Mouse (Mus musculus) fibroblast of lung, adult 2 months (primary cell): Measurements from ENCODE around the gene Apbb2.

Experiments used
- DNase-seq: peaks from one replicate; pipeline ENCODE4 v3.0.0-alpha.2; 2011; ENCODE audit warnings: low read depth

Apbb2 gene

DNA sequence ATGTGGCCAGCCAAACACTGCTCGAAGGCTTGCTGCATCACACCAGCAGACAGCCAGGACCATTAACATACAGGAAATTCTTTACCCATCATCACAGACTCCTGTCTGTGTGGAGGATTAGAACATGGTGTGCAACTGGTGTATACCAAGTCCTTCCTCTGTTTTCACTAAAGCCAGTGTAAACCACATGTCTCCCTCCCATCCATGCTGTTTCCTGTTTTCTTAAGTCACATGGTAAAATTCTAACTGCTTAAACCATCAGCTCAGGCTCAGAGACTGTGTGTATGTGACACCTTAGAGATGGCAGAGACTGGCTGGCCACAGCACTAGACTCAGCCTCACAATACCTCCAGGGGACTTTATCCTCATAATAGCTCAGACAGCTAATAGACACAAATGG, 236.5 kb downstream of the Apbb2 start:
- no peak for DNase-seq

DNA sequence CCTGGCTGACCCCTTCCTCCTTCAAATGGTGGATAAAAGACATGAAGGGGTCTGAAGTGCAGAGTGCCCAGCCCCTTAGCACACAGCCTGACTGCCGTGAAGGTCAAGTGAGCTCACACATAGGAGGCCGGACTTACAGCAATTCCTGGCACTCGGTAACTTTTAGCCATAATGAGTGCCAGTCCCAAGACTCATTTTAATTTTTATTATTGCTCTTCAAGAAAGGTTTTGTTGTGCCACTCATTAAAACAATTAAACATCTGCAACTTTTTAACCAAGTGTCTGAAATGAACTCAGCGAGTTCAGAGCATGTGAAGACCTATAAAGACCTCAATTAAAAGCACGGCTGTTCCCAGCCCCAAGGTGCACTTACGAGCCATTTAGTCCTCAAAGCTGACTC, 239.6 kb downstream of the Apbb2 start:
- DNase-seq = no peak

DNA sequence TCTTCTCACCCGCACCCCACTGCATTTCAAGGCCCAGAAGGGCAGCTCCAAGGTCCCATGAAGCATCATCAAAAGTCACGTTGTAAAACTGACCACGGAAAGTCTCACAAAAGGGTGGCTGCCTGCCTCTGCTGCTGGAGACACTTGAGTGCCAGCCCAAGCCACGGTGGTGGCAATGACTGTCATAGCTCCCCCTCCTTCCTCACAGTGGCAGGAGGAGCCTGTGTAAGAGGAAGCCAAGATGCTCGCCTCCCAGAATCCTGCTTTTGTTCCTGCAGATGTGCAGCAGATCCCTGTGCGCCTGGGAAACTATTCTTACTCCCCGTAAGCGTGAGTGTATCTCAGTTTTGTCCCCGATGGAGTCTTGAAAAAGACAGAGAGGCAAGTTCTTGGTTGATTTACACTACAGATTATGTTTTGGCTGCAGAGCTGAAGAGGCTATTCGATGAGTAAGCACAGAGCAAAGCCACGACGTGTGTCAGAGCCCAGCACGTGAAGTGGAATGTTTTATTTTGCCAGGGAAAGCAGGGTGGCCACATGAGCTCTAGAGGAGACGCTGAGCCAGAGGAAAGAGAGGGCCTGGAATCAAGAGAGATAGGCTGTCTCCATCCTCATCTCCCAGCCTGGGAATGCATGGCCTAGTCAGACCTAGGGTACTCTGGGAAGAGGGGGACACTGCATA, 241.9 kb downstream of the Apbb2 start:
- DNase-seq = no peak

DNA sequence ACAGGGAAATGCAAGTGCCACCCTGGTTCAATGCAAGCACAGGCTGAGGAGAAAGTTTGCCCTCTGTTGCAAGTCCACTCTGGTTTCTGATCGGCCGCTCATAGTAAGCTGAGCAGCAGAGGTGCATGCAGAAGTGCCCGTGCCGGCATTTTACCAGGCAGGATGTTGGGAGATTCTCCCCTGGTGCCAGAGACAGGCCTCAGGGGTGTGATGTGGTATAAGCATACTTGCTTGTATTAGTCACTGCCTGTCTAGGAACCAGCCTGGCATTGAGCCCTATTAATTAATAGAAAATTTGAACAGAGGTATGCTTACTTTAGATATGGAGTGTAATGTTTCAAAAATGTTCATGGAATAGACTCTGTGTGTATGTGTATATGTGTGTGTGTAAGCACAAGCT, 244.2 kb downstream of the Apbb2 start:
- DNase-seq = no peak

DNA sequence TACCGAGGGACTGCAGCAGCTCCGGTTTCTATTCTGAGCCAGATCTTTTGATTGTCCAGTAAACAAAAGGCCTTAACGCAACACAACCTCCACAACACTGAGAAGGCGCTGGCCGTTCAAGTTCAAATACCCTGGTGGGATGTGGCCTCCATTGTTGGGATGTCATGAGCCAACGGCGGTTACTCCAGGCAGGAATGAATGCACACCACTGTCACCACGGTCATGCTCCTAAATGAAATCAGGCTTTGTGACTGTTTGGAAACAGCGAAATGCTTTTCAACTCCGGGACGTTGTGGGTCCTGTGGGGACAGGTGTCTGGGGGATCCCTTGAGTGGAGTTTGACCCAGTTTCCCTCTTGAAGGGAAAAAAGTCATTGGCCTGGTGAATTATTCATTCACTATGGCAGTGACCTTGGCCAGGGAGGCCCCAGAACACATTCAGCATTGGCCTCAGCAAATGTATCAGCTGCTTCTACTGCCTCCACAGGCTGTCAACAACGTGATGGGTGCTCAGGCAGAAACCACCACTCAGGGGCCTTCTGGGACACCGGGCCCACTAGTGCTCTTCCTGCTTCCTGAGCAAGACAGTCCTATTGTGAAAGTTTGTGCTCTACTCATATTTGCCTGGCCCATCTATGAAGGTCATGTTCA, 244.9 kb downstream of the Apbb2 start:
- no peak for DNase-seq

DNA sequence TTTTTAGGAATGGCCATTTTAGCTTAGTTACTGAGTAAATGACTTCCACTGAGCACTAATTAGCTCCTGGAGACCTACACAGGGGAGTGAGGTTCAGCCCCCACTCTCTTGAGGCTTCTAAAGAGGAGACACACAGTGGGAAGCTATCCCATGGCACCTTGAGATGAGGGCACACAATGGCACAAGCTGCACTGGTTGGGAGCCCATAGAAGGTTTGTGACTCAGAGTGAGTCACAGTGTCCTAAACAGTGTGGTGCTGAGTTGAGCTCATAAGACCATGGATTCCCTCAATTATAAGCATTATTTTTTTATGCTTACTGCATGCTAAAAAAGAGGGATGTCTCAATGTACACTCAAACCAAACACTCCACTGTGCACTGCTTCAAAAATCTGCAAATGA, 247.5 kb downstream of the Apbb2 start:
- DNase-seq = no peak

DNA sequence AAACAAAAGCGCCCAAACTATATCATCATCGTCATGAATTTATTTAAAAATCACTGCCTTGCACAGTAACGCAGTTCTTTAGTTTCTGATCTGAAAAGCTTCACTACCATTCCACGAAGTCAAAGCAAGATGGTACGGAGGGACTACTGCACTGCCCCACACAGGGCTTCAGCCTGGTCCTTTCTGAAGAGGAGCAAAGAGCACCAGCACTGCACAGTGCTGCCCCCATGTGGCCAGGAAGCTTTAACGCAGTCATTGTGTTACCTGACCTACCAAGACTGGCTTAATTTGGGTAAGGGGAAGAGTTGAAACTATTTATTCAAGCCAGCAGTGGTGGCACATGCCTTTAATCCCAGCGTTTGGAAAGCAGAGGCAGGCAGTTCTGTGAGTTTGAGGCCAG, 249.6 kb downstream of the Apbb2 start:
- no peak for DNase-seq

DNA sequence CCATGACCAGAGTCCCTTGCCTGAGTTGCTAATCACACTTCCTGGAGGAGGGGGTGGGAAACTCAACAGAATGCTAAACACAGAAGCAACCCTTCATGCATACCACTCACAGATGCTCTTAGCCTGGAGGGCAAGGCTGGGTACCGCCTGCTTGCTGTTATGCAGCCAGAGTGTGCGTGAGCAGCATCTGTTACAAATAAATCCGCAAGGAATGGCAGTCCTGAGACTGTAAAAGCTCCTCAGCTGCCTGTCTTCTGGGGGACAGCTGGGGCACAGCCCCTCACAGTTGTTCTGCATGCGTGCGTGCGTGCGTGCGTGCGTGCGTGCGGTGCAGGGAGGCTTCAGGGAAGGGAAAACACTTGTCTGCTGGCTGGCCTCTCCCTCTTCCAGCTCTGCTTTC, 250.9 kb downstream of the Apbb2 start:
- DNase-seq = no peak

DNA sequence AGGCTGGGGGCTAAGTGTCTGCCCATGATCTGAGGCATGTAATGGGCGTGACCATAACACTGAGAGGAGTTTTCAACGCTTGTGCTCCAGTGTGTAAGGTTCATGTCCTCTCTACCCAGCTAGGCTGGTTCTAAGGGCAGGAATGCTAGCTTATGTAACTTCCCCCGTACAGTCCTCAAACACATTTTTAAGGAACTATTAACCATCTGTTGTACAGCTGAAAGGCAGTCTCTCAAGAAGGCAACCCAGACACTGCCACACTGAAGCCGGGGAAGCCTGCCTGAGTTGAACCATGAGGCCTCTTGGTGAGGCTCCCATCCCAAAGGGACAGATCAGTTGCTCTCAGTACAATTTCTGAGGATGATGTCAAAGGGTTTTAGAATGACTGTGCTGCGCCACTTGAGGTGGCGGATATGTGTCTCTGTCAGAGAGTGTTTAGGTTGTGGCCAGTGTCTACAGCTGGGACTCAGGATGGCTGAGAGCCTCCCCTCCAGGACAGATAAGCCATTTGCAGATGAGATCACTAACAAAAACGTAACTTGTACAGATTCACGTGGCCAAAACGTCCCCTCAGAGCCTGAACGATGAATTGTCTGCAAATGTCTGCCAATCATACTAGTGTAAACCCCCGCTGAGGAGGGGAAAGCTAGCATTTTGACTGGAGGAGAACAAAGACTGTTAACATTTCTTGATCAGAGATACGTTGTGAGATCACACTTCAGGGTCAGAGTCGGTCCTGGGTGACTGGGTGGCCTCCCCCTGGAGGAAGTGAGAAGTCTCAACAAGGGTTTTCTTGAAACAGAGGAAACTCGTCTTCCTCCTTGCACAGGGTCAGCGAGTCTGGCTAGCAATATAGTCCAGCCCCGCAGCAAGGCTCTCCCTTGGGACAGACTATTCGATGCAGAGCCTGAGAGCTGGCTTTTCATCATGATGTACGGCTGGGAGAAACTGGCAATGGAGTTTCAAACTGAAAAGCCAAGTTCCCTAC, 255.0 kb downstream of the Apbb2 start:
- no peak for DNase-seq

DNA sequence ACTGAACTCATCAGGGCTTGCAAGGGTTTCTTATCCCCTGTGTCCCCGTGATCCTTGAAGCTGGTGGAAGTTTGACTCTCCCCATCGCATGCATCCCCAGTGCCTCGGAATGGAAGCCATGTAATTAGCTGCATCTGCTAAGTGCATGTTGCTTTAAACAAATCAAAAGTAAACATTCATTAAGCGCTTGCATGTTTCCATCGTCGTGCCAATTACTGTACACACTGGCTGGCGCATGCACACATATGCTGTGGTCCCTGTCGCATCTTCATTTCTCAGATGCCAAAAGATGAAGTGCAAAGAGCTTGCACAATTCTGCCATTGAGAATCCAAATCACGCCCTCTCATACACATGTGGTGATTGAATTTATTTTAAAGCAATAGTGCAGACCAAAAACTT, 257.8 kb downstream of the Apbb2 start:
- no peak for DNase-seq

DNA sequence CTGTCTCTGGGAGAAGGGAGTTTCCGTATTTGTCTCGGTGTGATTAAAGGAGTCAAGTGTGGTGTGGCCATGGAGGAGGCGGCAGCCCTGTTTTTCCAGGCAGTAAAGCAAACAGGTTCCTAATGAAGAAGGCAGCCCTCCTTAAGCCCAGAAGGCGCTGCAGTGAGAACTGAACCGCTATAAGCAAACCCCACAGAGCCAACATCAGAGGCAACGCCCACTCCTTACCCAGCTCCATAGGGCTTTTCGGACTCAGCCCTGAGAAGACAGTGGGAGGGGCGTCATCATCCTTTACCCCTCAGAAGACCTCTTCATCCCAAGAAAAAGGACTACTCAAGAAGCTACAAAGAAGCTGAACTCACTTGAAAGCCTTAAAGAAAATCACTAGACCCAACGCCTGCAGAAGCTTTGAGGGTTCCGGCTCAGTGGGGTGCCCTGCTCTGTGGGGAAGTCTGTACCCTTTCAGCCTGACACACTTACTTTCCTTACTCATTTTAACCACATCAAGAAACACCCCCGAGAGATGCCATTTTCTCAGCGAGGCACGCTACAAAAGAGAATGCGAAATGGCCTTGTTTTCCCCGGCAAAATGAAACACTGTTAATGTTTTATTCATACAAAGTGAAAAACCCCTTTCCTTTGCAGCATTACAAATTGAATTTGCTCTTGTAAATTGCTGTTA, 258.7 kb downstream of the Apbb2 start:
- no peak for DNase-seq

DNA sequence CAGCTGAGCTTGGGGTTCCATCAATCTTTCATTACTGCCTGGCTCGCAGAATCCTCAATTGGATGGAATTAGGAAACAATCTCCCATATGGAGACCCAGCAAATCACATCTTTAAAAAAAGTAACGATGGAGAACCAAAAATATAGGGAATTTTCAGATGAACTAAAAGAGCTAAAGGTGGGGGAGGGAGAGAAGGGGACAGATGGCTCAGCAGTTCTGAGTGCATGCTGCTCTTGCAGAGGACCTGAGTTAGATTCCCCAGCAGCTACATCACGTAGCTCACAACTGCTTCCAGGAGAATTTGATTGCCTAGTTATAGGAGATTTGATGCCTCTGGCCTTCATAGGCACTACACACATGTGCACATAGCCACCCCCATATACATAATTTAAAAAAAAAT, 263.4 kb downstream of the Apbb2 start:
- no peak for DNase-seq

DNA sequence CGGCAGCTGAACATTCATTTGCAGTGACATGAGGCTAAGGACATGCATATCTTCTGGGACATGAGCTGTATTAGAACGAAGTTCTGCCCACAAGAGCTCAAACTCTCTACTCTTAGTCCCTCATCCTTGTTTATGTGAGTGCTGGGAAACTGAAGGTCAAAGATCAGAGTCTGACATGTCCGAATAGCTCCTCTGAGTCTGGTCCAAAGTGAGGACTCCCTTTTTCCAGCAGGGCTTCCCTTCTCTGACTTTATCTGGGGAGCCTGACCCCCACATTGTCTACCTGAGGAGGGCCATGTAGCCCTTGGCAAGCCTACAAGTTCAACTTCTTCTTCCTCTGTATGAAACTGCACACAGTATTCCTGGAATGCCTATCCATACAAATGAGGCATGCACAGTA, 264.7 kb downstream of the Apbb2 start:
- DNase-seq = no peak

DNA sequence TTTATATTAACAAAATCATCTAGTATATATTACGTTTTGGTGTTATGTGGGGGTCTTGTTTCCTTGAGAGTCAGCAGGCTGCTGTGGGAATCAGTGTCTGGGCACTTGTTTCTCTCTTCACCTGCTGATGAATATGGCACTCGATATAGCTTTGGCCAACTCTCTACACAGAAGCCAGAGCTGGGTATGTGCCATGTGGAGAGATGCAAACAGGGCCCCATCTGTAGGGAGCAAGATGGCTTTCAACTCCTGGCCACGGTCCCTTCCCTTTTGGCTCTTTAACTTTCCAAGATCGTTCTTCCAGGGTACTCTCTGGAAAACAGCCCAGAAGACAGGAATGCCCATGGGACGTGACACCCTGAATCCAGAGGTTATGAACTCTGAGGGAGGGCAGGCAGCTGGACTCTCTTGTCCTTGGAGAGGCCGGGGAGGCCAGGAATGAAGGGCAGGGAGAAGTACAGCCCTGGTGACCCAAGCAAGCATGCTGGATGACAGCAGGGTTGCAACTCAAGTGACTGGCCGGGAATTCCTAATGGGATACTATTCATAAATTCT, 266.7 kb downstream of the Apbb2 start:
- no peak for DNase-seq

DNA sequence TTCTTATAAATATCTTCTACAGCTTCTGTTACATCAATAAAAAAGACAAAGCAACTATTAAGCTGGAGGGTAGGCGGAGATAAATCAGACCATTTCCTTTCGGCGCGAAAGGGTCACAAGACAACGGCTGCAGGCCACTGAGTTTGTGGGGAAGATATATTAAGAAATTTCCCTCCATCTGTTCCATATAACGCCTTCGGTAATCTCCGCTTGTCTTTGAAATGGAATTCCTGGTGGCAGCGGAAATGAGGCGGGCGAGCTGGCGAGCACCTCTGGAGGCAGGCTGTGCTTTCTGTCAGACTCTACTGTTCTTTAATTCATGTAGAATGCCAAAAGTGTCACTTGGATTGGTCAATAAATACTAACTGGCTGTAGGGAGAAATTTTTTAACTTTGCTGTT, 267.5 kb downstream of the Apbb2 start:
- no peak for DNase-seq

DNA sequence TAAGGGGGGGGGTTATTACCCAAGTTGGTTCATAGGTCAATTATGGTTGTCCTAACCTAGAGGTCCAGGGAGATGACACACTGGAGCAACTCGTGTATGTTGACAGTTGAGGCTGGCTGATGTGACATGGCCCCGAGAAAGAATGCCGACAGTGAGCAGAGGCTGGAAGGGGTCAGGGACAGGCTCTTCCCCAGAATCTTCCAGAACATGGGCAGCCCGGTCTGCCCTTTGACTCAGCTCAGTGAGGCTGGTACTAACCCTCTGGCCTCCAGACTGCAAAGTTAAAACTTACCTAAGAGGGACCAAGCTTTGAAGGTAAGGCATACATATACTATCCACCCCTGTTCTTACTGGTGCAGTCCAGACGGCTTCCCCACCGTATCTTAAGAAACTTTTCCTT, 268.0 kb downstream of the Apbb2 start:
- no peak for DNase-seq

DNA sequence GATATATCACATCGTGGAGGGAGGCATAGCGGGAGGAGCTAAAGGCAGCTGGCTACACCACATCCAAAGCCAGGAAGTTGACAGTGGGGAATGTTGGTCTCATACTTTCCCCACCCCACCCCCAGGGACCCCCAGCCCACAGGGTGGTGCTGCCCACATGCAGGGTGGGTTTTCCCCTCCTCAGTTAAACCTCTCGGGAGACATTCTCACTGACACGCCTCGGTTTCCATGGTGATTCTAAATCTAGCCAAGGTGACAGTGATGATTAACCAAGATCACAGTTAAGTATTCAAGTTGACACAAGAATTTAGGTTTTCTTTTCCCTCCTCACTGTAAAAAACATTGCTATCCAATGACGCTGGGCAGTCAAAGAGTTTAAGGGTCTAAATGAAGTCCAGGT, 270.2 kb downstream of the Apbb2 start:
- no peak for DNase-seq

DNA sequence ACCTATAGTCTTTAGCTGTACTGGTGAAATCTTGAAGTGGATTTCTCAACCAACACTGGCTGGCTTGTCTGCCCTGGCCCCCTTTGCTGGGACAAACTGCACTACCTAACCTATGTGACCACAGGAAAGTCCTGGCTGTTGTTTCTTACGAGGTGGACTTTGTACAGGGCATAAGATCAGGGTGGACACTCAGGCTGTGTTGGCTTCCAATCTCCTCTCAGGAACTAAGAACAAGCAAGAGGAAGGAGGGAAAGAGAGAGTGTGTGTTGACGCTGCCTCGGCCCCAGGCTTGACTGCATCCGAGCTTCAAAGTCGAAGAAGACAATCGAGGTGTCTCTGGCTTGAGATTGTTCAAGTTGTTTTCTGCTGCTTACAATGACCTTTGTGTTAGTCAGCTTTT, 271.8 kb downstream of the Apbb2 start:
- DNase-seq = no peak

DNA sequence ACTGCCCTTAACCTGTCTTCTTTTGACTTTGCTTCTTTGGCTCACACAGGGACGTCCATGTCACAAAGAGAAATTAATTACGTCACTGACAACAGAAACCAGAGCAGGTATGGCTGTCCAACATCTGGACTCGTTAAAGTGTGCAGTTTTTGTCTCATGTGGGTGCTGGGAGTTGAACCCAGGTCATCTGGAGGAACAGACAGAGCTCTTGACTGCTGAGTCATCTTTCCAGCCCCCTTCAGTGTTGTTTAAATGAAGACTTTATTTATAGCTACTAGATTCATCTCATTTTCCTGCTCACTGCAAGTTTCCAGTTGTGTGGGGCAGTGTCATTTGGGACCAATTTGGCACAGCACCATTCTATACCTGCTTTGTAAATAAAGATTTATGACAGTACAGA, 273.4 kb downstream of the Apbb2 start:
- DNase-seq = no peak

DNA sequence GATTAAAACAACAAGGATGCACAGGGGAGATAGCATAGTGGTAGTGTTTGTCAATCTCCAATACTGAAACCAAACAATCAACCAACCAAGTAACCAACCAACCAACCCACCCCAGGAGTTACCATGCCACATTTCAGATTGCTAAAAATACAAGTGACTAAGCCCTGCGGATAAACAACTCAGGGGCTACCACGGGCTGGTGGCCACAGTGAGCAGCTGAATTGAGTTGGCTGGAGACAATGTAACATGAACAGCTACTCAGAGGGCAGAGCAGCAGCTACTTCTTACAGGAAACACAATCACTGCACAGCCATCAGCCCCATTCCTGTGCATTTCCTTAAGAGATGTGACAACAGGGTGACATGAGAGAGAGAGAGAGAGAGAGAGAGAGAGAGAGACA, 274.4 kb downstream of the Apbb2 start:
- no peak for DNase-seq

DNA sequence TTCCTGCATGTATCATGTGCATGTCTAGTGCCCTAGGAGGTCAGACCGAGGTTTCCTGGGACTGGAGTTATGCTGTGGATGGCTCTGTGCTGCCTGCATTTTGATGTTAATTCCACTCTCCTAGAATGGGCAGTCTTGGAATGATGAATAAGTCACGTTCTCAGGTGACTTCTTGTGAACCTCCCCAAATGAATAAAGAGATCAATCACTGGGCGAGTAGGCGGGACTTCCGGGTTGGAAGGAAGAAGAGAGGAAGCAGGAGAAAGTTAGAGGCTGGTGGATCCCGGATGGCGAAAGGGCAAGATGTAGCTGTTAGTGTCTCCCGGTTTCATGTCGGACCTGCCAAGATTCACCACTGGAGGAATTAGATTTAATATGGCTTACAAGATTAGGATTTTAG, 276.3 kb downstream of the Apbb2 start:
- no peak for DNase-seq

DNA sequence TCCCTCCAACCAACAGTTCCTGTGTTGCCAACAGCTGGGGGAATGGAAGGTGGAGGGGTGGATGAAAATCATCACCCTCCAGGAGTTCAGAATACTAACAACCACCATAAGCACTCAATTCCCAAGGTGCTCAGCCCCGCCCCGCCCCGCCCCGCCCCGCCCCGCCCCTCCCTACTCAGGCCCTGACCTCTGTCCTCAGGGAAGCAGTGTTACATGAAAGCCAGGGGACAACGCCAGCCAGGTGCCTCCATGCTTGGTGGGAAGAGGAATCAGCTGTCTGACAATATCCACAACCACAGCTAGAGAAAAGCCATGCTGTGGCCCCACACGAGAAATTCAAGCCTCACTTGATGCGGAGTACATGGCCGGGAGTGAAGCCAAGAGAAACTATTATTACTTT, 276.7 kb downstream of the Apbb2 start:
- no peak for DNase-seq
